Mouse (Mus musculus): Measurements from ENCODE around the gene Olfr689.
"Not testable (repeated sequence)": the region's sequence is repeated elsewhere in the genome, so short reads cannot be mapped to it uniquely, and the experiment has no call there.

The Olfr689 gene

DNA sequence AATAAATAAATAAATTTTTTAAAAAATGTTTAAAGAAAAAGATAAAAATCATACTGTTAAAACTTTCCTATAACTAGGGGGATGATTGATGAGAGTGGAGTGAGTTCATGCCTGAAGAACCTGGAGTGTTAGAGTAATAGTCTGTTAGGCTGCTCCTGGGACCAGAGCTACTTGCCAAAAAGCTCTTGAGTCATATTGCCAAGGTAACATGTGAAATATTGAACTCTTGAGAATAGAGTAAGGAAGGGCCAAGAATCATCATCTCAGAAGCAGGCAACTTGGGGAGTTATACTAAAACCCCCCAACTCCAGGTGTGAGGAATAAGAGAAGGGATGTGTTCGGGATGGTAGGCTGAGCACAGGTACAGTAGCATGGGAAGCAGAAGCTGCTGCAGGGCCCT, at the start of gene Olfr689:
Gene Olfr689, plus strand, starts transcription at position 301 of the 400 bp plus-strand sequence.
- no peak for DNase-seq

- no peak for DNase-seq
Observed at GRCm38 (mm10) chr7:105272426-105272825, 38.5 kb upstream of the Olfr689 start.

GRCm38 (mm10) chr7:105287795-105288194, 23.2 kb upstream of the Olfr689 start, which contains the start of gene Olfr688:
TSS of gene Olfr688 (plus strand) at chr7:105288095.
- no peak for DNase-seq

DNA sequence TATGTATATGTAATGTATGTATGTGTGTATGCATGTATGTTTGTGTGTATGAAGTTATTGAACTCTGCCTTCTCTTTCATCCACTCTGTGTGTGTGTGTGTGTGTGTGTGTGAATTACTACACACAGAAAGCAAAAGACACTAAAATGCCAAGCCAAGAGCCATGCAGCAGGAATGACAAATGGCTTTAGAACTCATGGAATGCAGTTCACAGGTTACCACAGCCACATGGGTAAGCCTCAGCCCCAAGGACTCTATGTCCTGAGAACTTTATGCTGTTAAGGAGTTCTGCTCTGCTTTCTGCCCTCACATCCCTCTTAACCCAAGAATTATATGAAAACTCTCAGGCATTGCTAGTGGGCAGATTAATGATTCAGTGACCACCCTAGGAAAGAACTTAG, 20.9 kb upstream of the Olfr689 start:
- DNase-seq, result no peak

DNA sequence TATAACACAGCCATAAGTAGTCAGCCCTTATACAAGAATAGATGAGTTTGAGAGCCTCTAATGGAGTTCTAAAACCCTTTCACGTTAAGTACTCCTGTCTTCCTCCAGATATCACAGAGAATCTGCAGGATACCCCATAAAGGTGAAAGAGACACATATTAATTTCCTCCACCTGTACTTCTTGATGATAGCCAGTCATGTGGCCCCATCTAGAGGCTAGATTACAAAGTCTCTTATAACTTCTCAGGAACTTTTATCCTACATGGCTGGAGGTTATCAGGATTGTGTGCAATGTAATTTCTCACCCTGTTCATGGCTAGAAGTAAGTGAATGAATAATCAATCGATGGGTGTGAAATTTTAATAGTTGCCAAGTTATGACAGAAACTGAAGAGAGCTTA, 14.3 kb downstream of the Olfr689 start:
- DNase-seq, result no peak

DNA sequence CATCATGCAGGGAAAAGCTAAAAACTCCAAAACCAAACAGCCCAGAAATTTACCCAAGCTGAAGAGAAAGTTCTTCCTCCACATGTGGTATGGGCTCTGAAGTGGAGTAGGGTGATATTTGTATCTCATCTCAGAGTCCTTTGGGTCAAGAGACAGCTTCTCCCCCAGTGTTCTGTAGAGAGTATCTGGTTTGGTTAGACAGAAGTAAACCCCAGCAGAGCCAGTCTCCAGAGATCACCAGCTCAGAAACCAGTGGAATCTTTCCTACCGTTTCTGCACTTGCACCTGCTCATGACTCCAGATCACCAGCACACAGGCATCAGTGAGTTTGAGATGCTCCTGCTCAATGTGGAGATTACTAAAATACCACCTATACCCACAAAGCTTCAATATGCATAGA, 23.0 kb downstream of the Olfr689 start, which contains the start of gene Olfr690:
Gene Olfr690, minus strand, starts transcription at position 101 of the 400 bp plus-strand sequence.
- DNase-seq, result no peak

DNA sequence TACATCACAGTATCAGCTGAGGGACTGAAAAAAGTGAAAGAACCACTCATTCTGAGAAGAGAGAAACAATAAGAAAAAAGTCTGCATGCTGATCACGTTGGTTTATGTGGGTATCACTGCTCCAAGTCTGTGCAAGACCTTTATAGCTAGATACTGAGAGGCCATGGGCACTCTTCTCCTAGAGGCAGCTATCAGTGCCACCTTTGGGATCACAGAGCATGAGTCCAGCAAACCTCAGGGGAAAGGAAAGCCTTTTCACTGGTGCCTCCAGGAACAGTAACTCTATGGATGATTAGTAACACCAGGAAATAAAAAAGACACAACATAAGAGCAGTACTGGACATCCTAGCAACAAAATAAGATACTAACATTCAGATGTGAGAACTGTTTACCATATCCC, 31.2 kb downstream of the Olfr689 start, which contains the start of gene Olfr691:
Gene Olfr691, minus strand, starts transcription at position 101 of the 400 bp plus-strand sequence.
- DNase-seq, result no peak

GRCm38 (mm10) chr7:105342752-105343151, 31.8 kb downstream of the Olfr689 start:
- DNase-seq, result no peak

GRCm38 (mm10) chr7:105356064-105356463, 45.1 kb downstream of the Olfr689 start:
- not testable (repeated sequence) for DNase-seq

DNA sequence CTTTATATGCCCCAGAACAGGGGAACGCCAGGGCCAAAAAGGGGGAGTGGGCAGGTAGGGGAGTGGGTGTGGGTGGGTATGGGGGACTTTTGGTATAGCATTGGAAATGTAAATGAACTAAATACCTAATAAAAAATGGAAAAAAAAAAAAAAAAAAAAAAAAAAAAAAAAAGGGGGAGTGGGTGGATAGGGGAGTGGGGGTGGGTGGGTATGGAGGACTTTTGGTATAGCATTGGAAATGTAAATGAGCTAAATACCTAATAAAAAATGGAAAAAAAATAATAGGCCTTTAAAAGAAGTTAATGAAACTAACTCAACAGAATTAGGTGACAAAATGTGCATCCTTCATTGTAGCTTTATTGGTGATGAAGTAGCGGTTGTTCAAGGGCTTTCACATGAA, 45.5 kb downstream of the Olfr689 start:
- DNase-seq, result not testable (repeated sequence)

DNA sequence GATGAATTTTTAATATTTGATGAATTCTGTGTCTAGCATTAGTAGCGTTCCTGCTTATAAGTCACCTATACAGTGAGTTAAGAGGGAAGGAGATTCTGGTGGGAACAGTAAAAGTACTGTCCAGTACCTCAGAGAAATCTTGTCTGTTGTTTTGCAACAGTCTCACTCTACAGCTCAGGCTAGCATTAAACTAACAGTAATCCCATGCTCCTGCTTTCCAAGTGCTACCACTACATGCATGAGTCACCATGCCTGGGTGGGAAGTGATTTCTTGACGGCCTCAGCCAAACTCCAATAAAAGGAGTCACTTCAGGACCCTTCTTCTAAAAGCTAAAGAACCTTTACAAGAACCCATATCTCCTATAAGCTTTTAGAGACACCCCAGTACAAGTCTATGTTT, 50.7 kb downstream of the Olfr689 start:
- no peak for DNase-seq

DNA sequence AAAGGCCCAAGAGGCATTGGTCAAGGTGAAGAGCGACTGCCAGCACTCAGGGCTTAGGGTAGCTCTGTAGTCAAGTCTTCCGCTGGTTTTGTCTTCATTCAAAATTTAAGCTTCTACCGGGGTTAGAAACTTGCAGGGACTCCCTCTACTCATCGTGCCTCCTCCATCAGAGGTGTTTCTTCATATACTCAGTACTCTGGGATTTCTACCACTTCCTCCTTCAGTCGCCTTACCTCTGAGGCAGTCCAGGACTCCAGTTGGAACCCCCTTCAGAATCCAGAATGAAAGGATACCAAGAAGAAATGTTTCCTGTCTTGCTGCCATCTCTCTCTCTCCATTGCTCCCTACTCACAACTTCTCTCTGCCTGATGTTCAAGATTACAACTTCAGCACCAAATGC, 56.3 kb downstream of the Olfr689 start:
- no peak for DNase-seq

DNA sequence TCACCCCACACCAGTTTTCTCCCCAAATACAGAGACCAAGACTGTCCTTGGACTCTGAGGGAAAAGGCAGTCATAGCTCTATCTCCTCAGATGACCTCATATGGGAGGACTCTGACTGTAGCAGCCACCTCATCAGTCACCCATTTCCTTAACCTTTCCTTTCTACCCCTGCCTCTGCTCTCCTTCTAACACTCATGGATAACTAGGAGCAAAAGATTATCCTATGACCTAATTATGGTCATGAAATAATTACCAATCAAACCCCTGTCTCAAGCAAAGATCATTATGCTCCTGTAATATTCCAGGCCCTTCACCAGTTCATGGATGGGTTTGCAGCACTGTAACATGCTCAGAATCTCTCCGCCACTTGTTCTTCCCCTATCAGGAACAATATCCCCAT, 57.0 kb downstream of the Olfr689 start, which contains the start of gene Olfr692:
Gene Olfr692, plus strand, starts transcription at position 301 of the 400 bp plus-strand sequence.
- DNase-seq, result no peak

DNA sequence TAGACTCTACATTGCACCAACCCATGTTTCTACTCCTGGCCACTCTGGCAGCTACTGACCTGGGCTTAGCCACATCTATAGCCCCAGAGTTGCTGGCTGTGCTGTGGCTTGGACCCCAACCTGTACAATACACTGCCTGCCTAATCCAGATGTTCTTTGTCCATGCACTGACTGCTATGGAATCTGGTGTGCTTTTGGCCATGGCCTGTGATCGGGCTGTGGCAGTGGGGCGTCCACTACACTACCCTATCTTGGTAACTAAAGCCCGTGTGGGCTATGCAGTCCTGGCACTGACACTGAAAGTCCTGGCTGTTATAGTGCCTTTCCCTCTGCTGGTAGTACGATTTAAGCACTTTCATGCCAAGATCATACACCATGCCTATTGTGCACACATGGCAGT, 57.6 kb downstream of the Olfr689 start:
- no peak for DNase-seq
